Mouse (Mus musculus) megakaryocyte, adult 5-6 weeks (primary cell): ENCODE measurements around the gene Ptpn1. TPM values are rescaled to one million over a fixed set of nuclear protein-coding genes. Genes with fewer than 3 reads are reported as not detected.

Source experiments
- ATAC-seq: 2 replicates; pipeline ENCODE4 v1.8.0; 2016; ENCODE audit warnings: mild to moderate bottlenecking, inconsistent platforms; ENCODE audit not compliant: poor library complexity, severe bottlenecking
- total RNA-seq, 2 experiments: library from RNA; stranded (forward) in 1 of 2; stranded (reverse) in 1 of 2; fragments of 153-499, 151-499 nt in 1 of 2; fragments of 221-1000, 200-1000 nt in 1 of 2; gene quantifications; 2 replicates each; pipeline versions ENCODE4 v1.2.3 to v1.2.4; 2015 to 2017

The Ptpn1 gene
- total RNA-seq (2015), result 49.1 and 54.8 TPM in 2 replicates
- total RNA-seq (2017), result 145 and 151 TPM in 2 replicates

GRCm38 (mm10) chr2:167931985-167932726, at the start of gene Ptpn1:
Gene Ptpn1, plus strand, starts transcription at chr2:167932057.
- peak; percentile 98 for ATAC-seq

GRCm38 (mm10) chr2:167886485-167886884, 45.4 kb upstream of the Ptpn1 start:
- peak; percentile 55 for ATAC-seq

DNA sequence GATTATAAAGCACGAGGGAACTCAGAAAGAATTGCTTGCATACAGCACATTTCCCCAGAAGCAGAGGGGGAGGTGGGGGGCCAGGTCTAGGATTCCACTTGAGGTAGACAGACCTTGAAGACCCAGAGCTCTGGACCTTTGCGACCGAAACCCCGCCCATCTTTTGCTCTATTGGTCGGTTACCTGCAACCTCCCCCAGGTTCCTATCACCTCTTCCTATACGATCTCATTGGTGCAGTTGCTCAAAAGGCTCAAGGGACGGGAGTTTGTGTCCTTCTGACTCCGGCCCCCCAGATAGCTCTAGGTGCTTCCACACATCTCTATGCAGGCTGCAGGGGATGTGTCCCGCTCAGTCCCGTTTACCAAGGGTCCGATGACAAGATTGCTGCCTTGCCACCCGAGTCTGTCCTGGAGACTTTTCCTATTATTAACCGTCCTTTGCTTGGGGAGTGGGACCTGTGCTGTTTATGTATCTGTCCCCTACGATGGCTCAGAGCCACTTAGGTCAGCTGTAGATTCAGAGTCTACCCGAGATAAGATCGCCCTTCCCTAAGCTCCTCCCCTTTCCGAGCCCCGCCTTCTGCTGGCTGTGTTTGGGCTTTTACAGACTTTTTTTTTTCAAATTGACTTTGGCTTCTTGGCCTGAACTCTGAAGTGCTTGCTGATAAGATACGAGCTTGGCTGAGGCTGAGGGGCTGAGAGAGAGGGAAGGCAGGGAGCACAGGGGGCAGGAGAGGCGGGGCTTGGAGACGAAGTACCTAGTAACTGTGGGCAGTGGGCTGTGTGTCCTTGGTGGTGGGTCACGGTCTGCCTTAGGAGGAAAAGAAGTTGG, 44.1 kb upstream of the Ptpn1 start:
- peak; percentile 49 for ATAC-seq

DNA sequence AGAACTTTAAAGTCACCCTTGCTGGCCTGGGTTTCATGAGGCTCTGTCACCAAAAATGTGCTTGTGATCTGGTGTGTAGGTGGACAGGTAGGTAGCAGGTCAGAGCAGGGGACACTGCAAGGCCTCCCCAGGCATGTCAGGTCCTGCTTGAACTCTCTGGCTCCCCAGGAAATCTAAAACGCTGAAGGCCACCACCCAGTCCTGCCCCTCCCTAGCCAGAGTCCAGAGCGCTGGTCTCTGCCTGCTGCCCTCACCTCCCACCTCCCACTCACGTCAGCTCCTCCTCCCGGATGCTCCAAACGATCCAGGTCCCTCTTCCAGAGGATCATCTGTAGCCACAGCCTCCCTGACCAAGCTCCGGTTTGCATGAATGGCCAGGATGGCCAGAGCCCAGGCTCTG, 43.0 kb upstream of the Ptpn1 start:
- no peak for ATAC-seq

DNA sequence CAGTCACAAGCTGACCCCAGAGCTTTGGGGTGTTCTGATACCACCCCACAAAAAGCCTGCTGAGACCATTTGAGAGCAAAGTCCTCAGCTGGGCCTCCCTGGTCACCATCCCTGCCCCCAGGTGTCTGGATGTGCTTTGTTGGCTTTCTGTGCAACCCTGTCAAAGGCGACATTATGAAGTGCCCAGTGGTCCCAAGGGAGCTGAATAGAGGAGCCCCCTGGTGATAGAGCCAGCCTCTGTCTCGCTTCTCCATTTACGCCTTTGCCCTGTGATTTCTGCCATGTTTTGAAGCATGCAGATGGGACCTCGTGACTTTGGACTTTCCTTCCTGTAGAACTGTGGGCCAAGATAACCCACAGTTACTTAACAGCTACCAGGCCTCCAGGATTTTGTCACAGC, 42.0 kb upstream of the Ptpn1 start:
- no peak for ATAC-seq

DNA sequence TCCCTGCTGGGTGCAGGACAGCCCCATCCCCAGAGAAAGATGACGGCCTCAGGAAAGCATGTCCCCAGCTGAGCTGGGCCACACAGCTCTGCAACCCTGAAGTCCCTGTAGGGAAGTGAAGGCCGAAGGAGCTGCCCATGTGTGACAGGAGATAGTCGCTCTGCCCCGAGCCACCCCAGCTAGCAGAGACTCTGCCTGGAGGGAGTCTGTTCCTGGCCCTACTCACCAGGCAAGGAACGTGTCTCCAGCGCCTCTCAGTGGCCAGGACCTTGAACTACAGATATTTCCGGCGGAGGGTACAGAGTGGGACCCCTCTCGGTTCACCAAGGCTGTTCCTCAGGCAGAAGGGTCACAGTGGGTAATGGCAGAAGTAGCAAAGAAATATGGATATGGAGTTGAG, 39.9 kb upstream of the Ptpn1 start:
- ATAC-seq, result peak; percentile 69

DNA sequence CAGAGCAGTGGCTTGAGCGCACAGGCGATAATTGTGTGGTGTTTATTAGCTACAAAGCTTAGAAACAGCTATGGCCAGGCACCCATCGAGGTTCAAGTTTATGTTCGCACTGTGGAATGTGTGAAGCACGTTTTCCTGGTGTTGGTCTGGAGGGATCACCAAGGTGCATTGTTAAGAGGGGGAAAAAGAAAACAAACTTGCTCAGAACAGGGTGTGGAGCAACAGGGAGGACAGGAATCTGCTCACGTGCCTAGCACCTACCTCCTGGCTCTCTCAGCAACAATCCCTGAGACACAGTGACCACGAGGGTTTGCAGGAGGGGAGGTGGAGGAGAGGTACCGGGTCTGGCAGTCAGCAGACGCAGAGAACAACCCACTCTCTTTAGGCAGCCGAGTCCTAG, 38.2 kb upstream of the Ptpn1 start:
- no peak for ATAC-seq

GRCm38 (mm10) chr2:167894948-167895372, 36.9 kb upstream of the Ptpn1 start:
- ATAC-seq, result peak; percentile 98

GRCm38 (mm10) chr2:167897896-167898295, 34.0 kb upstream of the Ptpn1 start:
- no peak for ATAC-seq

DNA sequence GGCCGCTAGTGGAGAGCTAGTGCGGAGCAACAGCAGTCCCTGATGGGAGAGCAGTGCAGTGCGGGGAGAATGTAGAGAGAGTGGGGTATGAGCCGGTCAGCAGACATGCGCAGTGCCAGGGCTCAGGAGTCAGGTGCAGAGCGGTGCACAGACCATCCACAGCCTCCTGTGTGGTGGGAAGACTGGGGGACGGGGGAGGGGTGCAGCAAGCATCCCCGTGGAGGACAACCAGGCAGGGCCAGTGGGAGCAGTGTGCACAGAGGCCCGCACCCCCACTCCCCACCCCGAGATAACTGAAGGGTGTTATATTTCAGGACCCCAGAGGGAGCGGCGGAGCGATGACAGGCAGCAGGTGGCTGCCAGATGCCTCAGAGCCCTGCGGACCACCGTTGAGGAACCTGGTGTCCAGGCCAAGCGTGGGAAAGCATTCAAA, 31.9 kb upstream of the Ptpn1 start:
- no peak for ATAC-seq

- no peak for ATAC-seq
Measured at GRCm38 (mm10) chr2:167902116-167902703, 29.6 kb upstream of the Ptpn1 start.

DNA sequence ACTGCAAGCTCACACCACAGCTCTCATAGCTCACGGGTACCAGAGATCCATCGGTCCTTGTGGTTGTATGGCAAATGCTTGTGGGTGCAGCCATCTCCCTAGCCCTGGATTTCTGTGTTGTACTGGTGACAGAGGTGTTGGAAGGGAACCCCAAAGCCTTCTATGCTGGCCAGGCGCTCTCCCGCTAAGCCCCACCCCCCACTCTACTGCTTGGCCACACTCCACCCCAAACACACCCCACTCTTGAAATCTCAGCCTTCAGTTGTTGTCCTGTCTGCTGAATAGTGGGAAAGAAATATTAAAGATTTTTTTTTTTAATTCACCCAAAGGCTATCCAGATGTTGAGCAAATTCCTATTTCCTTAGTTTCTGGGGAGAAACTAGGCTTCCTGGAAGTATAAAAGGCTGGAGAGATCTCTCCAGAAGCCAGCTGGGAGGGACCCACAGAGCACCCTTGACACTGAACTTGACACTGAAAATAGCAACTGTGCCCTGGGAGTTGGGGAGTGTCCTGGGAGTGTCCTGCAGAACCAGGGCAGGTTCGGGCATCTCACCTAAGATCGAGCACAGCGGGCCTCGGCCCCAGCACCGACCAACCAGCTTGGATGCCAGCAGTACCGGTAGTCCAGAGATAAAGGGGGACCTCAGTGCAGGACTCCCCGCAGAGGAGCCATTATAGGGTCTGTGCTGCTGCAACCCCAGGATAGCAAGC, 28.5 kb upstream of the Ptpn1 start:
- ATAC-seq, result no peak

GRCm38 (mm10) chr2:167904621-167905367, 27.1 kb upstream of the Ptpn1 start:
- ATAC-seq, result no peak

DNA sequence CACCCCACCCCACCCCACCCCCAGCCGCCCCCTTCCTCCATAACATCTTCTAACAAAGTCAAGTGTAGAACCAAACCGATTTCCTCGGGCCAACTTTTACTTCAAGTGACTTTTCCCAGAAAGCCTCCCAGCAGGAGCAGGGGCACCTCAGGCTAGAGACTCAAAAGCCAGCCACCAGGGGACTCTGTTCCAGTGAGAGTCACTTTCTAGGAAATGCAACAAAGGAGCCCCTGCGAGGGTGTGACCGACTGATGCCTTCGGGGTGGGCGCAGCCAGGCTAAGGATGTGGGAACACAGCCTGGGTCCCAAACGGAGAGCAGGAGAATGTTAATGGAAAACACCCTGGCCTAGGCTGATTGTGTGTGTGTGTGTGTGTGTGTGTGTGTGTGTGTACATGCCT, 26.3 kb upstream of the Ptpn1 start:
- ATAC-seq, result no peak

GRCm38 (mm10) chr2:167906729-167907128, 25.1 kb upstream of the Ptpn1 start:
- ATAC-seq, result peak; percentile 85

- no peak for ATAC-seq
Measured at GRCm38 (mm10) chr2:167909531-167910177, 22.2 kb upstream of the Ptpn1 start.

DNA sequence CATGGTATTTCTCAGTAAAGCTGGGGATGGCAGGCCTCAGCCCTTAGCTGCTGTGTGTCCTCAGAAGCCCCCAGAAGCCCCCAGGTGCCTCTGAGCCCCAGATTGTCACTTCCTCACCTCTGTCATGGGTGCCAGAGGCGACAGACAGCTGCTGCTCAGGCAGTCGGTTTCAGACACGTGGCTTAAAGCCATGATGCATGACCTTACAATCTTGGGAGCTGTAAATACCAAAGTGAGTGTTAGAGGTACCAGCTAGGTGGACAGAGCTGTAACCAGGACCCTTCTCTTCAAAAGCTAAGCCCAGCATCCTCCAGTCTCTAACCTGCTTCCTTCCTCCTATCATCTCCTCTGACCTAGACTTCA, 21.7 kb upstream of the Ptpn1 start:
- 0 out of 2 replicates have a peak, but pooled peaks have one; percentile 17 for ATAC-seq

GRCm38 (mm10) chr2:167911511-167911910, 20.3 kb upstream of the Ptpn1 start:
- peak; percentile 53 for ATAC-seq

- no peak for ATAC-seq
Measured at GRCm38 (mm10) chr2:167919081-167919480, 12.8 kb upstream of the Ptpn1 start.

DNA sequence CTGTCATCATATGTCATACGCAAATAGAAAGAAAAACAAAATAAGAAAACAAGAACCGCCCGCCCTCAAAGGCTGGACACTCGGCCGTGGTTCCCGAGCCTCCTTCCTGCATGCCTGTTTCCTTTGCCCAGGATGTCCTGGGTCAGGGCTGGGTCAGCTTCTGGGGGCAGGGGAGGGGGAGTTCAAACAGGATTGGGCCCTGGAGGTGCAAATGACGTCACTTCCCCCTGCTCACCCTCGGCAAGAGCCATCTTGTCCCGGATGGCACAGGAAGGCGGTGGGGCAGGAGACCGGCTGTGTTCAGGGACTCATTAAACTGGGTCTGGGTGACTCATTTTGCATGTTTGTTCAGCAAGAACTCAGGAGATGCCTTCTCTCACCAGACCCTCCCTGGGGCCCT, 11.8 kb upstream of the Ptpn1 start:
- no peak for ATAC-seq
